In genomic region chr7:45238723-45239496, GRCm38 (mm10) we compare ENCODE assay signal across 8 mouse cellular contexts. TPM values are rescaled to one million over a fixed set of nuclear protein-coding genes. Genes with fewer than 3 reads are reported as not detected.
A peak's percentile ranks its signal among the peaks of the same experiment; 100 is the strongest.
DNase-seq lines count a peak whose midpoint lies in the region; ATAC-seq and TF ChIP-seq lines count a peak whose summit lies in the region.

Cd37 (minus strand) TSS chr7:45239115.

- 40% methylated on average over 20 of the region's 20 CpGs for WGBS in forebrain, embryonic 10.5 days
- 44% methylated on average over 20 of the region's 20 CpGs for WGBS in forebrain, postnatal 0 days
- 7% methylated on average over 20 of the region's 20 CpGs for WGBS in liver, embryonic 14.5 days (ENCODE audit: insufficient replicate concordance)
- WGBS in forebrain, embryonic 15.5 days = 43% methylated on average over 20 of the region's 20 CpGs

- peaks cover 4% of the 10 kb centered on the region for H3K36me3 ChIP-seq in forebrain, embryonic 10.5 days (replicated peaks)
- H3K36me3 ChIP-seq in forebrain, postnatal 0 days (ENCODE audit: insufficient read depth) = no peaks in the 10 kb centered on the region
- no peaks in the 10 kb centered on the region for H3K36me3 ChIP-seq in liver, embryonic 14.5 days (replicated peaks; ENCODE audit: control insufficient read depth, insufficient read depth, low read depth)
- H3K36me3 ChIP-seq in forebrain, embryonic 15.5 days = no peaks in the 10 kb centered on the region

- no peak for TF ChIP-seq CTCF in forebrain, postnatal 0 days (IDR thresholded peaks at IDR 0.05; ENCODE audit: low read depth)
- TF ChIP-seq CTCF in liver, embryonic 14.5 days (IDR thresholded peaks at IDR 0.05; ENCODE audit: low read depth) = no peak

- H3K27ac ChIP-seq in forebrain, embryonic 10.5 days = no peak within 1 kb of the TSS
- no peak within 1 kb of the TSS for H3K27ac ChIP-seq in forebrain, postnatal 0 days (ENCODE audit: low read depth, low read length)
- H3K27ac ChIP-seq in liver, embryonic 14.5 days = peak within 1 kb of the TSS; percentile 33; the same call in 1 of the 2 replicates
- H3K27ac ChIP-seq in forebrain, embryonic 15.5 days (replicated peaks) = no peak within 1 kb of the TSS

- no peak for TF ChIP-seq EP300 in liver, embryonic 14.5 days (IDR thresholded peaks at IDR 0.05; ENCODE audit: low read depth)

- peaks cover 47% of the 10 kb centered on the region for H3K4me1 ChIP-seq in forebrain, embryonic 10.5 days
- 0 out of 2 replicates have a peak, but pooled peaks cover 9% of the 10 kb centered on the region for H3K4me1 ChIP-seq in forebrain, postnatal 0 days (ENCODE audit: insufficient read depth)
- peaks cover 0 to 13% of the 10 kb centered on the region in 2 experiments; a peak in 2 of 4 replicates for H3K4me1 ChIP-seq in liver, embryonic 14.5 days (replicated peaks; ENCODE audit: control insufficient read depth in 2 of 2, insufficient read depth in 2 of 2, low read length in 1 of 2)
- H3K4me1 ChIP-seq in forebrain, embryonic 15.5 days = peaks cover 20% of the 10 kb centered on the region

- no peak within 1 kb of the TSS for H3K4me2 ChIP-seq in forebrain, postnatal 0 days (ENCODE audit: low read depth)
- peak within 1 kb of the TSS; percentile 70 for H3K4me2 ChIP-seq in liver, embryonic 14.5 days (ENCODE audit: low read depth)
- H3K4me2 ChIP-seq in forebrain, embryonic 15.5 days (replicated peaks) = no peak within 1 kb of the TSS

- no peaks in the 10 kb centered on the region for H3K9me3 ChIP-seq in forebrain, embryonic 10.5 days
- H3K9me3 ChIP-seq in forebrain, postnatal 0 days (ENCODE audit: low read length) = no peaks in the 10 kb centered on the region
- no peaks in the 10 kb centered on the region for H3K9me3 ChIP-seq in liver, embryonic 14.5 days (ENCODE audit: control insufficient read depth, low read length)
- no peaks in the 10 kb centered on the region for H3K9me3 ChIP-seq in forebrain, embryonic 15.5 days

- peaks cover 76% of the 10 kb centered on the region for H3K27me3 ChIP-seq in forebrain, embryonic 10.5 days (ENCODE audit: poor library complexity, severe bottlenecking)
- no peaks in the 10 kb centered on the region for H3K27me3 ChIP-seq in forebrain, postnatal 0 days (ENCODE audit: insufficient read depth, low read length)
- H3K27me3 ChIP-seq in liver, embryonic 14.5 days (ENCODE audit: control insufficient read depth, insufficient read depth, low read length) = no peaks in the 10 kb centered on the region
- H3K27me3 ChIP-seq in forebrain, embryonic 15.5 days = no peaks in the 10 kb centered on the region

- no peak for ATAC-seq in forebrain, postnatal 0 days
- peak; percentile 79 for ATAC-seq in liver, embryonic 14.5 days (ENCODE audit: insufficient read depth)
- no peak for ATAC-seq in forebrain, embryonic 15.5 days (replicated peaks)

- DNase-seq in forebrain, embryonic 10.5 days (ENCODE audit: extremely low spot score, low spot score) = no peak
- no peak for DNase-seq in forebrain, postnatal 0 days
- peak; percentile 77 for DNase-seq in c-Kit-positive CD71-positive TER-119-negative erythroid progenitor cells, embryonic 14.5 days (ENCODE audit: low read depth)
- DNase-seq in liver, embryonic 14.5 days (ENCODE audit: low read depth in 3 of 3, low spot score in 3 of 3) = peak; percentile 36 to 62 (median 42)
- peak; percentile 93 for DNase-seq in spleen, postnatal 36 days (ENCODE audit: low spot score in 2 of 2)
- DNase-seq in left cerebral cortex, adult 9 months (ENCODE audit: low spot score in 2 of 2) = no peak
- DNase-seq in left cerebral cortex, postnatal 36 days (ENCODE audit: low spot score in 2 of 2) = no peak

- no peak within 1 kb of the TSS for H3K9ac ChIP-seq in forebrain, postnatal 0 days
- peak within 1 kb of the TSS; percentile 66 for H3K9ac ChIP-seq in liver, embryonic 14.5 days (replicated peaks)
- no peak within 1 kb of the TSS for H3K9ac ChIP-seq in forebrain, embryonic 15.5 days (replicated peaks)

- peak within 1 kb of the TSS; percentile 3; the same call in 1 of the 2 replicates for H3K4me3 ChIP-seq in forebrain, embryonic 10.5 days
- H3K4me3 ChIP-seq in forebrain, postnatal 0 days (ENCODE audit: low read depth, low read length) = no peak within 1 kb of the TSS
- H3K4me3 ChIP-seq in liver, embryonic 14.5 days (ENCODE audit: insufficient read depth in 1 of 2, low read depth in 2 of 2, low read length in 2 of 2) = peak within 1 kb of the TSS; percentile 50 to 61
- no peak within 1 kb of the TSS for H3K4me3 ChIP-seq in forebrain, embryonic 15.5 days

- intact Hi-C loops in left cerebral cortex, postnatal 36 days (cut with DNase I) = no loop called here

RNA-seq across cellular contexts. Expression of gene Cd37, which starts in this region (rescaled TPM):
- polyA plus RNA-seq in forebrain, embryonic 10.5 days (2016; fragmentation: Nextera tagmentation; extraction: Ambion mirVana) = 1.1 TPM in 2 replicates
- 0.46 and 0.62 TPM in 2 replicates for total RNA-seq in forebrain, postnatal 0 days (2014; rRNA removed)
- 2.0 and 2.5 TPM in 2 replicates for polyA plus RNA-seq in forebrain, postnatal 0 days (2015; fragmentation: Nextera tagmentation; extraction: Ambion mirVana)
- polyA plus RNA-seq in liver, embryonic 14.5 days (2012; rRNA removed) = 10.5 and 12.8 TPM in 2 replicates
- 9.0 and 9.1 TPM in 2 replicates for polyA plus RNA-seq in liver, embryonic 14.5 days (2014; fragmentation: Nextera tagmentation; extraction: Ambion mirVana)
- 1 to 10 TPM; 5.0 to 5.9 TPM for total RNA-seq in left cerebral cortex, postnatal 36 days (2021)
- polyA plus RNA-seq in forebrain, embryonic 15.5 days (2015; fragmentation: Nextera tagmentation; extraction: Ambion mirVana) = 1.3 and 1.6 TPM in 2 replicates

Comparison
In these comparisons a context has a peak if more than half of its experiments do, and no peak if none do; other contexts are left out.
1. H3K4me3 ChIP-seq: peak in forebrain, embryonic 10.5 days (single experiment) and liver, embryonic 14.5 days (2 of 2); none in forebrain, postnatal 0 days (single experiment) and forebrain, embryonic 15.5 days (single experiment).
2. DNase-seq: peak in c-Kit-positive CD71-positive TER-119-negative erythroid progenitor cells, embryonic 14.5 days (single experiment), liver, embryonic 14.5 days (3 of 3) and spleen, postnatal 36 days (2 of 2); none in forebrain, embryonic 10.5 days (single experiment), forebrain, postnatal 0 days (single experiment), left cerebral cortex, adult 9 months (0 of 2) and left cerebral cortex, postnatal 36 days (0 of 2).